Mouse (Mus musculus) spleen, adult 18-20 months (tissue): Measurements from ENCODE around the gene Card11.

Experiments used
- DNase-seq, 2 experiments: peaks; one replicate each; pipeline ENCODE4 v3.0.0; 2022; ENCODE audit warnings: mixed read lengths in 2 of 2

Gene Card11

GRCm38 (mm10) chr5:140992093-140993070, 8.0 kb downstream of the Card11 start:
- peak in 1 of 2 experiments; percentile 30 for DNase-seq

- no peak for DNase-seq
These were observed 14.9 kb downstream of the Card11 start for GRCm38 (mm10) chr5:140985311-140986050.

- DNase-seq: peak; percentile 43 to 60
These were observed 19.0 kb downstream of the Card11 start for GRCm38 (mm10) chr5:140981370-140981805.

- DNase-seq: no peak
These were observed 19.6 kb downstream of the Card11 start for GRCm38 (mm10) chr5:140980783-140981182.

GRCm38 (mm10) chr5:140980051-140980450, 20.3 kb downstream of the Card11 start:
- no peak for DNase-seq

- peak; percentile 54 to 61 for DNase-seq
These were observed 37.4 kb downstream of the Card11 start for GRCm38 (mm10) chr5:140962945-140963344.

- no peak for DNase-seq
These were observed 39.6 kb downstream of the Card11 start for GRCm38 (mm10) chr5:140960732-140961131.

- DNase-seq: no peak
These were observed 41.2 kb downstream of the Card11 start for GRCm38 (mm10) chr5:140959160-140959559.

GRCm38 (mm10) chr5:140957106-140957505, 43.3 kb downstream of the Card11 start:
- DNase-seq: no peak

- DNase-seq: no peak
These were observed 44.7 kb downstream of the Card11 start for GRCm38 (mm10) chr5:140955666-140956065.

- peak; percentile 51 to 65 for DNase-seq
These were observed 48.6 kb downstream of the Card11 start for GRCm38 (mm10) chr5:140951801-140952200.

- peak; percentile 83 for DNase-seq
These were observed 52.4 kb downstream of the Card11 start for GRCm38 (mm10) chr5:140948009-140948408.

- DNase-seq: no peak
These were observed 54.3 kb downstream of the Card11 start for GRCm38 (mm10) chr5:140946034-140946433.

GRCm38 (mm10) chr5:140944382-140945125, 55.8 kb downstream of the Card11 start:
- DNase-seq: peak; percentile 39 to 40

- no peak for DNase-seq
These were observed 59.4 kb downstream of the Card11 start for GRCm38 (mm10) chr5:140940923-140941491.

GRCm38 (mm10) chr5:140940257-140940922, 60.0 kb downstream of the Card11 start:
- DNase-seq: no peak

- no peak for DNase-seq
These were observed 63.6 kb downstream of the Card11 start for GRCm38 (mm10) chr5:140936816-140937215.

- no peak for DNase-seq
These were observed 64.5 kb downstream of the Card11 start for GRCm38 (mm10) chr5:140935848-140936247.

- DNase-seq: no peak
These were observed 65.6 kb downstream of the Card11 start for GRCm38 (mm10) chr5:140934639-140935315.

- DNase-seq: no peak
These were observed 68.7 kb downstream of the Card11 start for GRCm38 (mm10) chr5:140931523-140932229.

- DNase-seq: no peak
These were observed 81.9 kb downstream of the Card11 start for GRCm38 (mm10) chr5:140918519-140918918.
